In the genomic region with DNA sequence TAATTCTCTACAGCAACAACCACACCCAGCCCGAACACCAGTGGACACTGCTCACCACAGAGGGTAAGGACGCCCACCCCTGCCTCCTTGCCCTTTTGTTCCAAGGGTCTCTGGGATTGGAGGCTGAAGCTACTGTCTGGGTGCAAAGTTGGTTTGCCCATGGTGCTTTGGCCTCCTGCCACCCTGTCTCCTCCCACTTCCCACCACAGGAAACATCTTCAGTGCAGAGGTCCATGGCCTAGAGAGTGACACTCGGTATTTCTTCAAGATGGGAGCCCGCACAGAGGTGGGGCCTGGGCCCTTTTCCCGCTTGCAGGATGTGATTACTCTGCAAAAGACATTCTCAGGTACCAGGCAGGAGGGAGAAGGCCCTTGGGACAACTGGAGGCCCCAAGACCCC, we compare ENCODE assay signal across 26 mouse cellular contexts. TPM values are rescaled to one million over a fixed set of nuclear protein-coding genes. Genes with fewer than 3 reads are reported as not detected.
A peak's percentile ranks its signal among the peaks of the same experiment; 100 is the strongest.
DNase-seq lines count a peak whose midpoint lies in the region; ATAC-seq and TF ChIP-seq lines count a peak whose summit lies in the region.
"Had no signal": no experiment of that assay in that cellular context is flagged by ENCODE, and none has a peak within 500 bp of the region (broad histone marks: within the 10 kb centered on the region; RNA-seq: fewer than 3 reads in every experiment).

No protein-coding gene starts in this region.

- H3K9ac ChIP-seq in hindbrain, postnatal 0 days (replicated peaks; ENCODE audit: low read length), result no peak overlapping the region
- H3K9ac ChIP-seq in limb, embryonic 15.5 days, result 0 out of 2 replicates have a peak overlapping the region, but pooled peaks have one; percentile 7
- H3K9ac ChIP-seq in midbrain, embryonic 11.5 days (ENCODE audit: low read length), result no peak overlapping the region
- H3K9ac ChIP-seq: forebrain, embryonic 15.5 days; heart, embryonic 15.5 days; hindbrain, embryonic 15.5 days; liver, embryonic 14.5 days; lung, embryonic 14.5 days had no signal

- DNase-seq in hindbrain, embryonic 10.5 days (ENCODE audit: low spot score), result no peak
- DNase-seq in hindbrain, postnatal 0 days (ENCODE audit: low spot score), result no peak
- no peak for DNase-seq in limb, embryonic 10.5 days (ENCODE audit: low spot score)
- DNase-seq in midbrain, embryonic 10.5 days (ENCODE audit: low spot score), result no peak
- DNase-seq in midbrain, embryonic 11.5 days (ENCODE audit: low spot score, missing footprints), result no peak
- no peak for DNase-seq in frontal cortex, adult 2 months (ENCODE audit: extremely low spot score in 1 of 2, low spot score in 1 of 2)
- DNase-seq: adrenal gland, postnatal 36 days; B cell, adult 2 months; cerebellum, adult 2 months; cerebellum, postnatal 14 days; kidney, adult 8-10 months; left cerebral cortex, postnatal 4 days; liver; lung, embryonic 14.5 days; midbrain, embryonic 14.5 days; retina, postnatal 1 day; right cerebral cortex, postnatal 14 days had no signal

- H3K27me3 ChIP-seq in hindbrain, embryonic 10.5 days (ENCODE audit: insufficient read depth, poor library complexity, severe bottlenecking), result peaks cover 32% of the 10 kb centered on the region
- H3K27me3 ChIP-seq in hindbrain, postnatal 0 days (ENCODE audit: insufficient read depth, low read length), result no peaks in the 10 kb centered on the region
- peaks cover 26% of the 10 kb centered on the region for H3K27me3 ChIP-seq in limb, embryonic 15.5 days
- H3K27me3 ChIP-seq in limb, embryonic 10.5 days (ENCODE audit: low read depth, poor library complexity, severe bottlenecking), result peaks cover 4% of the 10 kb centered on the region; the same call in 1 of the 2 replicates
- peaks cover 35% of the 10 kb centered on the region for H3K27me3 ChIP-seq in midbrain, embryonic 10.5 days (ENCODE audit: low read depth, poor library complexity, severe bottlenecking)
- peaks cover 8% of the 10 kb centered on the region; the same call in 1 of the 2 replicates for H3K27me3 ChIP-seq in midbrain, embryonic 11.5 days (ENCODE audit: control insufficient read depth, insufficient read depth, low read length)
- H3K27me3 ChIP-seq: forebrain, embryonic 15.5 days; hindbrain, embryonic 15.5 days had no signal

- ATAC-seq in hindbrain, postnatal 0 days, result no peak
- no peak for ATAC-seq in limb, embryonic 15.5 days (ENCODE audit: insufficient number of reproducible peaks, low FRiP score, low TSS enrichment, low read depth)
- ATAC-seq in midbrain, embryonic 11.5 days (ENCODE audit: low FRiP score), result no peak
- peak; percentile 45; the same call in 1 of the 2 replicates for ATAC-seq in megakaryocyte progenitor cell, adult 5-6 weeks (replicated peaks; ENCODE audit: poor library complexity)
- ATAC-seq: forebrain, embryonic 15.5 days had no signal

- 81% methylated on average over 5 of the region's 5 CpGs for WGBS in hindbrain, embryonic 10.5 days
- WGBS in hindbrain, postnatal 0 days, result 82% methylated on average over 5 of the region's 5 CpGs
- 78% methylated on average over 5 of the region's 5 CpGs for WGBS in limb, embryonic 15.5 days
- WGBS in limb, embryonic 10.5 days, result 88% methylated on average over 5 of the region's 5 CpGs
- WGBS in midbrain, embryonic 10.5 days, result 85% methylated on average over 5 of the region's 5 CpGs
- 85% methylated on average over 5 of the region's 5 CpGs for WGBS in midbrain, embryonic 11.5 days

- no peak for TF ChIP-seq CTCF in hindbrain, postnatal 0 days (IDR thresholded peaks at IDR 0.05; ENCODE audit: low read depth)

- H3K27ac ChIP-seq in hindbrain, embryonic 10.5 days, result peak overlapping the region; percentile 66
- no peak overlapping the region for H3K27ac ChIP-seq in hindbrain, postnatal 0 days
- H3K27ac ChIP-seq in limb, embryonic 15.5 days, result no peak overlapping the region
- H3K27ac ChIP-seq in limb, embryonic 10.5 days, result no peak overlapping the region
- peak overlapping the region; percentile 42; the same call in 1 of the 2 replicates for H3K27ac ChIP-seq in midbrain, embryonic 10.5 days (replicated peaks)
- H3K27ac ChIP-seq in midbrain, embryonic 11.5 days (ENCODE audit: low read depth, low read length), result no peak overlapping the region
- H3K27ac ChIP-seq: forebrain, embryonic 15.5 days; heart, embryonic 15.5 days; hindbrain, embryonic 15.5 days; liver, embryonic 14.5 days had no signal

- no peak overlapping the region for H3K4me2 ChIP-seq in hindbrain, postnatal 0 days (ENCODE audit: low read depth, low read length)
- no peak overlapping the region for H3K4me2 ChIP-seq in limb, embryonic 15.5 days
- no peak overlapping the region for H3K4me2 ChIP-seq in midbrain, embryonic 11.5 days
- H3K4me2 ChIP-seq: forebrain, embryonic 15.5 days; heart, embryonic 15.5 days; hindbrain, embryonic 15.5 days; lung, embryonic 14.5 days had no signal

- H3K36me3 ChIP-seq in hindbrain, embryonic 10.5 days, result peaks cover 22% of the 10 kb centered on the region
- peaks cover 15% of the 10 kb centered on the region; the same call in 1 of the 2 replicates for H3K36me3 ChIP-seq in hindbrain, postnatal 0 days (ENCODE audit: insufficient read depth, low read length)
- H3K36me3 ChIP-seq in limb, embryonic 15.5 days, result peaks cover 65% of the 10 kb centered on the region
- H3K36me3 ChIP-seq in limb, embryonic 10.5 days, result peaks cover 17% of the 10 kb centered on the region
- H3K36me3 ChIP-seq in midbrain, embryonic 10.5 days, result peaks cover 31% of the 10 kb centered on the region
- no peaks in the 10 kb centered on the region for H3K36me3 ChIP-seq in midbrain, embryonic 11.5 days (ENCODE audit: control insufficient read depth, insufficient read depth, low read length)
- H3K36me3 ChIP-seq: heart, embryonic 15.5 days had no signal

- H3K4me3 ChIP-seq in hindbrain, embryonic 10.5 days, result no peak overlapping the region
- H3K4me3 ChIP-seq in hindbrain, postnatal 0 days (ENCODE audit: low read length), result no peak overlapping the region
- H3K4me3 ChIP-seq in limb, embryonic 15.5 days, result no peak overlapping the region
- no peak overlapping the region for H3K4me3 ChIP-seq in limb, embryonic 10.5 days
- no peak overlapping the region for H3K4me3 ChIP-seq in midbrain, embryonic 10.5 days
- H3K4me3 ChIP-seq in midbrain, embryonic 11.5 days (ENCODE audit: low read depth, low read length), result no peak overlapping the region
- H3K4me3 ChIP-seq: forebrain, embryonic 15.5 days; heart, embryonic 15.5 days; hindbrain, embryonic 15.5 days had no signal

- H3K4me1 ChIP-seq in hindbrain, embryonic 10.5 days (replicated peaks), result peaks cover 53% of the 10 kb centered on the region
- H3K4me1 ChIP-seq in hindbrain, postnatal 0 days (ENCODE audit: insufficient read depth, low read length), result no peaks in the 10 kb centered on the region
- H3K4me1 ChIP-seq in limb, embryonic 15.5 days, result peaks cover 3% of the 10 kb centered on the region; the same call in 1 of the 2 replicates
- H3K4me1 ChIP-seq in limb, embryonic 10.5 days, result peaks cover 56% of the 10 kb centered on the region
- peaks cover 53% of the 10 kb centered on the region for H3K4me1 ChIP-seq in midbrain, embryonic 10.5 days
- peaks cover 19% of the 10 kb centered on the region for H3K4me1 ChIP-seq in midbrain, embryonic 11.5 days (ENCODE audit: control insufficient read depth, insufficient read depth, low read length)
- H3K4me1 ChIP-seq: hindbrain, embryonic 15.5 days had no signal

- H3K9me3 ChIP-seq in hindbrain, embryonic 10.5 days, result no peaks in the 10 kb centered on the region
- no peaks in the 10 kb centered on the region for H3K9me3 ChIP-seq in hindbrain, postnatal 0 days (ENCODE audit: low read length)
- no peaks in the 10 kb centered on the region for H3K9me3 ChIP-seq in limb, embryonic 15.5 days
- H3K9me3 ChIP-seq in limb, embryonic 10.5 days (replicated peaks), result no peaks in the 10 kb centered on the region
- no peaks in the 10 kb centered on the region for H3K9me3 ChIP-seq in midbrain, embryonic 10.5 days (replicated peaks)
- no peaks in the 10 kb centered on the region for H3K9me3 ChIP-seq in midbrain, embryonic 11.5 days (ENCODE audit: control insufficient read depth, low read length)
- H3K9me3 ChIP-seq: forebrain, embryonic 15.5 days; heart, embryonic 15.5 days; hindbrain, embryonic 15.5 days had no signal

RNA-seq across cellular contexts. Expression of a gene that starts 9.3 kb away (rescaled TPM):
- polyA plus RNA-seq in hindbrain, embryonic 10.5 days (2016; fragmentation: Nextera tagmentation; extraction: Ambion mirVana), result 218 and 357 TPM in 2 replicates
- total RNA-seq in hindbrain, postnatal 0 days (2014; rRNA removed), result 2.3 and 6.3 TPM in 2 replicates
- 5.2 and 6.2 TPM in 2 replicates for polyA plus RNA-seq in hindbrain, postnatal 0 days (2015; fragmentation: Nextera tagmentation; extraction: Ambion mirVana)
- polyA plus RNA-seq in limb, embryonic 15.5 days (2015; fragmentation: Nextera tagmentation; extraction: Ambion mirVana), result 0.43 and 0.52 TPM in 2 replicates
- polyA plus RNA-seq in limb, embryonic 10.5 days (2016; fragmentation: Nextera tagmentation; extraction: Ambion mirVana), result 230 and 420 TPM in 2 replicates
- polyA plus RNA-seq in midbrain, embryonic 10.5 days (2016; fragmentation: Nextera tagmentation; extraction: Ambion mirVana), result 334 and 450 TPM in 2 replicates
- 115 and 145 TPM in 2 replicates for polyA plus RNA-seq in midbrain, embryonic 11.5 days (2014; fragmentation: Nextera tagmentation; extraction: Ambion mirVana)
- total RNA-seq in megakaryocyte progenitor cell, adult 5-6 weeks (2015), result not detected in 2 replicates
- not detected in 2 replicates for total RNA-seq in megakaryocyte progenitor cell, adult 5-6 weeks (2017)
- polyA plus RNA-seq in frontal cortex, adult 2 months (2012; rRNA removed), result 2.6 and 3.1 TPM in 2 replicates
- total RNA-seq: monocyte, adult 5-6 weeks had no signal
- polyA plus RNA-seq: small intestine, adult 2 months; thymus, postnatal 0 days had no signal

RNA-seq across cellular contexts. Expression of a gene that starts 30.4 kb away (rescaled TPM):
- polyA plus RNA-seq in hindbrain, embryonic 10.5 days (2016; fragmentation: Nextera tagmentation; extraction: Ambion mirVana), result 8.3 and 10.4 TPM in 2 replicates
- total RNA-seq in hindbrain, postnatal 0 days (2014; rRNA removed), result 51.1 and 56.8 TPM in 2 replicates
- 12.2 and 13.2 TPM in 2 replicates for polyA plus RNA-seq in hindbrain, postnatal 0 days (2015; fragmentation: Nextera tagmentation; extraction: Ambion mirVana)
- 30.3 and 33.2 TPM in 2 replicates for polyA plus RNA-seq in limb, embryonic 15.5 days (2015; fragmentation: Nextera tagmentation; extraction: Ambion mirVana)
- polyA plus RNA-seq in limb, embryonic 10.5 days (2016; fragmentation: Nextera tagmentation; extraction: Ambion mirVana), result 11.1 and 11.2 TPM in 2 replicates
- 8.9 and 12.6 TPM in 2 replicates for polyA plus RNA-seq in midbrain, embryonic 10.5 days (2016; fragmentation: Nextera tagmentation; extraction: Ambion mirVana)
- 13.0 and 13.3 TPM in 2 replicates for polyA plus RNA-seq in midbrain, embryonic 11.5 days (2014; fragmentation: Nextera tagmentation; extraction: Ambion mirVana)
- 0.02 TPM in 1 of 2 replicates, not detected in the other for total RNA-seq in megakaryocyte progenitor cell, adult 5-6 weeks (2015)
- total RNA-seq in megakaryocyte progenitor cell, adult 5-6 weeks (2017), result under 0.01 and 0.07 TPM in 2 replicates
- 27.7 and 30.9 TPM in 2 replicates for polyA plus RNA-seq in frontal cortex, adult 2 months (2012; rRNA removed)

Comparison
In these comparisons a context has a peak if more than half of its experiments do, and no peak if none do; other contexts are left out.
1. H3K27ac ChIP-seq: peak in hindbrain, embryonic 10.5 days (single experiment) and midbrain, embryonic 10.5 days (single experiment); none in hindbrain, postnatal 0 days (single experiment), limb, embryonic 15.5 days (single experiment), limb, embryonic 10.5 days (single experiment) and midbrain, embryonic 11.5 days (single experiment).
2. RNA of a gene that starts 9.3 kb away (polyA plus RNA-seq): 334 to 450 TPM in midbrain, embryonic 10.5 days, 230 to 420 TPM in limb, embryonic 10.5 days, 218 to 357 TPM in hindbrain, embryonic 10.5 days and 115 to 145 TPM in midbrain, embryonic 11.5 days; 5.2 to 6.2 TPM in hindbrain, postnatal 0 days, 2.6 to 3.1 TPM in frontal cortex, adult 2 months and 0.43 to 0.52 TPM in limb, embryonic 15.5 days; every median in the first group is over 10 times any median in the second.